Mouse (Mus musculus): ENCODE results near the gene Vmn1r12.
"Not testable (repeated sequence)": the region's sequence is repeated elsewhere in the genome, so short reads cannot be mapped to it uniquely, and the experiment has no call there.

The Vmn1r12 gene

GRCm38 (mm10) chr6:57156619-57157018 lies at the start of gene Vmn1r12:
Gene Vmn1r12, plus strand, starts transcription at chr6:57156919.
- DNase-seq (ENCODE audit: low spot score): no peak

- DNase-seq (ENCODE audit: low spot score): no peak
These were observed 47.6 kb upstream of the Vmn1r12 start, which contains the start of gene Vmn1r10 for GRCm38 (mm10) chr6:57109154-57109553. Gene Vmn1r10, plus strand, starts transcription at chr6:57109454.

GRCm38 (mm10) chr6:57133155-57133554 lies 23.6 kb upstream of the Vmn1r12 start, which contains the start of gene Vmn1r11:
Gene Vmn1r11, plus strand, starts transcription at chr6:57133455.
- DNase-seq (ENCODE audit: low spot score): no peak

- DNase-seq (ENCODE audit: low spot score): not testable (repeated sequence)
These were observed 33.3 kb downstream of the Vmn1r12 start for GRCm38 (mm10) chr6:57190016-57190415.

GRCm38 (mm10) chr6:57202990-57203389 lies 46.3 kb downstream of the Vmn1r12 start, which contains the start of gene Vmn1r13:
Gene Vmn1r13, plus strand, starts transcription at chr6:57203290.
- DNase-seq (ENCODE audit: low spot score): not testable (repeated sequence)

Data from layer of hippocampus, adult 11-12 months (tissue).